Mouse (Mus musculus): ENCODE results near the gene Slc2a12. TPM values are rescaled to one million over a fixed set of nuclear protein-coding genes. Genes with fewer than 3 reads are reported as not detected.
A peak's percentile ranks its signal among the peaks of the same experiment; 100 is the strongest.

Gene Slc2a12
- polyA plus RNA-seq, 1 experiment from 2014 or later = 2.1 TPM

DNA sequence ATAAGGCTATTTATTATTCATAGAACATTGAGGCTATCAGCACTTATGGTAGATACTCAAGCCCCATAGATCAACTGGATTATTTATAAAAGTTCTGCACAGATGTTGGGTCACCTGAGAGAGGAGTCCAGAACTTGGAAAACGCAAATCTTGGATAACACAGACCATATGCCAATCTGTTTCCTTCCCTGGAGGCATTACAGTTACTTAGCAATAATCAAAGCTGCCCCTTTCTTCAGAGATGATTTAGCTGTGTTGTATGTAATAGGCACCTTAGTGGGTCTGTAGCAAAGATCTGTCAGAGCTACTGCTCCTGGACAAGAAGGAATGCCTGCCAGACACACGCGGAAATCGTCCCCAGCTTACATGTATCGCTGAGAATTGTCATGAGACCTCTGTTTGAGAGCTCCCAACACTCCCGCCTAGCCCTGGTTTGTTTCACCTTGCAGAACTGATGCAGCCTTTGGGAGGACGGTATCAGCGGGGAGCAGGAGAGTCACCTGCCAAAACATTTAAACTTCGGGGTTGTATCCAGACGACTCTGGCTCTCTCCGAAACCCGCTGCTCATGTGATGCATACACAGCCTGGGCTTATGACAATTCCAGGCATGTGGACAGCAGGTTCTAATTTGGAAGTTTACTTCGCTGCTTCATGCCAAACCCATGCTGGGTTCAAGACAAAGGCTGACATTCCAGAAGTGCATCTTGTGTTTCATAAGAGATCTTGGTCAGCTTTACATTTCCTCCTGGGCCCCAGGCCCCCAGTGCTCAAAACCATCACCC lies 31.2 kb downstream of the Slc2a12 start:
- Histone ChIP-seq H3K27me3 (ENCODE audit: control insufficient read depth, insufficient read depth, low read length) (no peaks in the 10 kb centered on the region), H3K36me3 (replicated peaks; ENCODE audit: control insufficient read depth, insufficient read depth, low read depth, low read length) (no peaks in the 10 kb centered on the region), H3K27ac (replicated peaks; ENCODE audit: low read depth, low read length) (no peak overlapping the region), H3K4me2 (ENCODE audit: low read depth, low read length) (no peak overlapping the region), H3K4me3 (ENCODE audit: low read depth, low read length) (no peak overlapping the region), H3K4me1 (ENCODE audit: control insufficient read depth, insufficient read depth, low read length) (no peaks in the 10 kb centered on the region), H3K9ac (replicated peaks; ENCODE audit: low read length) (no peak overlapping the region), H3K9me3 (replicated peaks; ENCODE audit: control insufficient read depth, low read length) (no peaks in the 10 kb centered on the region)
- DNase-seq (ENCODE audit: low spot score) (peak; percentile 61), ATAC-seq (replicated peaks; ENCODE audit: insufficient number of reproducible peaks, low FRiP score, low TSS enrichment, low read depth) (0 out of 2 replicates have a peak, but pooled peaks have one; percentile 52)
- 45% methylated on average over 13 of the region's 13 CpGs for WGBS

DNA sequence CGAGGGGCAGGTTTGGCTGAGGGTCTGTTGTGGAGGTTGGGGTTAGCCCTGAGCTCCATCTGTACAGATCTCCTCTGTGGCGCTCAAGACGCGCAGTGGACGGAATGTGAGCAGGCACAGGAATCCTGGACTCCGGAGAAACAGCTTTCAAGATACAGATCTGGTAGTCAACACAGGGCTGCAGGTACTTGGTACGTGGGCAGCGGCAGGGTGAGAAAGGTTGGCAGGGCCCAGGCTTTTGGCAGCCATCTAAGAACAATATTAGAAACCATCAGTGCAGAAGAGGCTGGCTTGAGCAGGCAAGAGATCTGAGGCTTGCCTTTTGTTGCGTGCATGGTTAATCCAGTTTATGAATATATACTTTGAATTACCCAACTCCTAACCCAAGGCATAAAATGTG lies 51.4 kb downstream of the Slc2a12 start:
- DNase-seq (ENCODE audit: low spot score) = no peak
- WGBS = 92% methylated on average over 9 of the region's 9 CpGs
- no peak for ATAC-seq (replicated peaks; ENCODE audit: insufficient number of reproducible peaks, low FRiP score, low TSS enrichment, low read depth)
- no peaks in the 10 kb centered on the region for H3K36me3 ChIP-seq (replicated peaks; ENCODE audit: control insufficient read depth, insufficient read depth, low read depth, low read length)
- no peak overlapping the region for H3K4me3 ChIP-seq (ENCODE audit: low read depth, low read length)
- H3K4me1 ChIP-seq (ENCODE audit: control insufficient read depth, insufficient read depth, low read length) = no peaks in the 10 kb centered on the region
- H3K9ac ChIP-seq (replicated peaks; ENCODE audit: low read length) = no peak overlapping the region
- no peaks in the 10 kb centered on the region for H3K27me3 ChIP-seq (ENCODE audit: control insufficient read depth, insufficient read depth, low read length)
- H3K4me2 ChIP-seq (ENCODE audit: low read depth, low read length) = no peak overlapping the region
- H3K9me3 ChIP-seq (replicated peaks; ENCODE audit: control insufficient read depth, low read length) = no peaks in the 10 kb centered on the region
- H3K27ac ChIP-seq (replicated peaks; ENCODE audit: low read depth, low read length) = no peak overlapping the region

DNA sequence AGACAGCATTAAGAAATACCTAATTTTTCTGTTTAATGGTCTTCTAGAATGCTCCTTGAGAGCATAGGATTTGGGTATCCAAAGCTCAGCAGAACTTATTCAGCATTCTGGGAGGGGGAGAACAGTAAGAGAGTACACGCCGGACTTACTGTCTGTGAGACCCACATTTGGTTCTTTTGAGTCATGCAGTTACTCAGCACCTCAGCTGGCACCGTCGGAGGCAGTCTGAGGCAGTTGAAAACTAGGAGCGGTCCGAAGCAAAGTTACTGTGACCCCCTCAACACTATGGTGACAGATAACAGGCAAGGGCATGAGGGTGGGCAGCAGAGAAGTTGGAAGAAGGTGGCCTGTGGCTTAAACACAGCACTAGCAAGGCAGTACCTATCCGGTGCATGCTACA lies 52.1 kb downstream of the Slc2a12 start:
- ATAC-seq (replicated peaks; ENCODE audit: insufficient number of reproducible peaks, low FRiP score, low TSS enrichment, low read depth) = no peak
- Histone ChIP-seq H3K4me2 (ENCODE audit: low read depth, low read length) (no peak overlapping the region), H3K9ac (replicated peaks; ENCODE audit: low read length) (no peak overlapping the region), H3K27ac (replicated peaks; ENCODE audit: low read depth, low read length) (no peak overlapping the region), H3K27me3 (ENCODE audit: control insufficient read depth, insufficient read depth, low read length) (no peaks in the 10 kb centered on the region), H3K4me3 (ENCODE audit: low read depth, low read length) (no peak overlapping the region), H3K9me3 (replicated peaks; ENCODE audit: control insufficient read depth, low read length) (no peaks in the 10 kb centered on the region), H3K36me3 (replicated peaks; ENCODE audit: control insufficient read depth, insufficient read depth, low read depth, low read length) (no peaks in the 10 kb centered on the region), H3K4me1 (ENCODE audit: control insufficient read depth, insufficient read depth, low read length) (no peaks in the 10 kb centered on the region)
- WGBS = 84% methylated on average over 7 of the region's 7 CpGs
- no peak for DNase-seq (ENCODE audit: low spot score)

- WGBS = 81% methylated on average over 9 of the region's 9 CpGs
- Histone ChIP-seq H3K36me3 (replicated peaks; ENCODE audit: control insufficient read depth, insufficient read depth, low read depth, low read length) (no peaks in the 10 kb centered on the region; the same call in 1 of the 2 replicates), H3K27me3 (ENCODE audit: control insufficient read depth, insufficient read depth, low read length) (no peaks in the 10 kb centered on the region), H3K4me1 (ENCODE audit: control insufficient read depth, insufficient read depth, low read length) (no peaks in the 10 kb centered on the region), H3K4me2 (ENCODE audit: low read depth, low read length) (no peak overlapping the region), H3K27ac (replicated peaks; ENCODE audit: low read depth, low read length) (no peak overlapping the region), H3K4me3 (ENCODE audit: low read depth, low read length) (no peak overlapping the region), H3K9me3 (replicated peaks; ENCODE audit: control insufficient read depth, low read length) (no peaks in the 10 kb centered on the region), H3K9ac (replicated peaks; ENCODE audit: low read length) (no peak overlapping the region)
- DNase-seq (ENCODE audit: low spot score) (no peak), ATAC-seq (replicated peaks; ENCODE audit: insufficient number of reproducible peaks, low FRiP score, low TSS enrichment, low read depth) (no peak)
These were observed 53.5 kb downstream of the Slc2a12 start for GRCm38 (mm10) chr10:22698158-22698953.

DNA sequence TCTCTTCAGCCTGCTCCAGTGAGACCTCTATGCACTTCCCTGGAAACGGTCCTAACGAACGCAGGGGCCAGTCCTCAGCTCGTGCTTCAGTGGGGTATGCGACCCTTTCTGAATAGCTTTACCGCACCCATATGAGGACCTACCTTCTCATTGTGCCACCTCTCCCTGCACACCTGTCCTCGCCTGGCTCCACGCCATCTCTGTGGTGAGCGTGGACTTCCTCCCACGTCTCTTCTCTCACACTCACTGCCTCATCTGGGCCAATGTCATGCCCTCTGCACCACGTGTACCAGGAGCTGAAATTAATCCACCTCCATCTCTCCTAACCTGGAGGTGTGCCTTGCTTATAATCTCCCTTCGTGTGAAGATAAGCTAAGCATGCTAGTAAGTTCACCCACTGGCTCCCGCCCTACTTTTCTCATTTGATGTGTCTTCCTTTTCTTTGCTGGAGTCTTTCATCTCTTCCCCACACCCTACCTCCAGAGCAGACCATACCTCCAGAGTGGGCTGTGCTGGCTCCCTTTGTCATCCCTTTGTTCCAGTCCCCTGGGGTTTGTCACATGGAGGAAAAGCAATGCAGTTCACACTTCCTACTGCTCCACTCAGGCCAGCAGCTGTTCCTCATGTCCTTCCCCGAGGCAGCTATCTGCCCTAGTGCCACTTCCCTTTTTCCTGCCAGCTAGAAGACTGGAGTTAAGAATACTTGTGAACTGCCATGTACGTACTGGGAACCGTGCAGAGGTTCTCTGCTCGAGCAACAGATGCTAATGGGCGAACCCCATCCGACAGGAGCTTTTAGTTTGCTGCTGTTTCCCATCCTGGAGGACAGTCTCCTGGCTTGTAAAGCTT lies 54.9 kb downstream of the Slc2a12 start:
- DNase-seq (ENCODE audit: low spot score) (no peak), ATAC-seq (replicated peaks; ENCODE audit: insufficient number of reproducible peaks, low FRiP score, low TSS enrichment, low read depth) (no peak; the same call in 1 of the 2 replicates)
- H3K9me3 ChIP-seq (replicated peaks; ENCODE audit: control insufficient read depth, low read length) = no peaks in the 10 kb centered on the region
- no peaks in the 10 kb centered on the region; the same call in none of the 2 replicates for H3K36me3 ChIP-seq (replicated peaks; ENCODE audit: control insufficient read depth, insufficient read depth, low read depth, low read length)
- H3K27ac ChIP-seq (replicated peaks; ENCODE audit: low read depth, low read length) = no peak overlapping the region
- H3K4me1 ChIP-seq (ENCODE audit: control insufficient read depth, insufficient read depth, low read length) = no peaks in the 10 kb centered on the region
- 85% methylated on average over 19 of the region's 19 CpGs for WGBS
- no peaks in the 10 kb centered on the region for H3K27me3 ChIP-seq (ENCODE audit: control insufficient read depth, insufficient read depth, low read length)
- H3K4me2 ChIP-seq (ENCODE audit: low read depth, low read length) = no peak overlapping the region
- H3K4me3 ChIP-seq (ENCODE audit: low read depth, low read length) = no peak overlapping the region
- no peak overlapping the region for H3K9ac ChIP-seq (replicated peaks; ENCODE audit: low read length)

- no peaks in the 10 kb centered on the region for H3K4me1 ChIP-seq (ENCODE audit: control insufficient read depth, insufficient read depth, low read length)
- ATAC-seq (replicated peaks; ENCODE audit: insufficient number of reproducible peaks, low FRiP score, low TSS enrichment, low read depth) = no peak
- WGBS = 84% methylated on average over 9 of the region's 9 CpGs
- no peaks in the 10 kb centered on the region for H3K27me3 ChIP-seq (ENCODE audit: control insufficient read depth, insufficient read depth, low read length)
- no peak overlapping the region for H3K4me3 ChIP-seq (ENCODE audit: low read depth, low read length)
- no peaks in the 10 kb centered on the region for H3K9me3 ChIP-seq (replicated peaks; ENCODE audit: control insufficient read depth, low read length)
- no peaks in the 10 kb centered on the region; the same call in none of the 2 replicates for H3K36me3 ChIP-seq (replicated peaks; ENCODE audit: control insufficient read depth, insufficient read depth, low read depth, low read length)
- DNase-seq (ENCODE audit: low spot score) = no peak
- no peak overlapping the region for H3K27ac ChIP-seq (replicated peaks; ENCODE audit: low read depth, low read length)
- no peak overlapping the region for H3K9ac ChIP-seq (replicated peaks; ENCODE audit: low read length)
- no peak overlapping the region for H3K4me2 ChIP-seq (ENCODE audit: low read depth, low read length)
These were observed 56.0 kb downstream of the Slc2a12 start for GRCm38 (mm10) chr10:22700773-22701172.

DNA sequence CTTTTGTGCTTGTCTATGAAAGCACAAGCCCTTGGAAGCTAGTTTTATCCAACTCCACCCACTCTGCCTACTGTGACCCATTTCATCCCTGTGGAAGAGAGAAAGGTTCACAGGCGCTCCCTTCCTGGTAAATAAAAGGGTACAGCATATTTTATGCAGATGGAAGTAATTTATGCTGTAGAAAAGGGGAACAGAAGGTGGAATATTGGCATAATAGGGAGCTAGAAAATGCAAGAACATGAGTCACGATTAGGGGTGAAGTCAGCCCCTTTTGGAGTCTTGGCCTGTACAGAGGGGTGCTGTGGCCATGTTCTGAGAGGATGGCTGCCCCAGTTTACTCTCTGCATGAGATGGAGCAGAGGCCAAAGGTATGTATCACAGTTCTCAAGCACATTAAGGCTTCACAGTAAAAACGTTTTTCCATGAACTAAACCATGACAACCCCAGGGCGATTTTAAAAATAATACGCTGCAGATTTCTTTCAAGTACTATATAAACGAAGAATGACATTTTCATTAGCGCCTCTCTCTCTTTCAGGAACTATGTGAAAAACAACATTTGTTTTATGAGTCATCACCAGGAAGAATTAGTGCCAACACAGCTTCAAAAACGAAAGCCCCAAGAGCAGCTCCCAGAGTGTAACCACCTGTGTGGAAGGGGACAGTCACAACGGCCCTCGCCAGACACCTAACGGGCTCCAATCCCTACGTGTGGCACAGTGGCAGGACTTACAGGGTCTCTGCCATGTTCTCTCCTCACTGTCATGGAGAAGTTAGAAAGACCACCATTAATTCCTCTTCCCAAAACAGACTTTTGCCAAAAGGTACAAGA lies 56.9 kb downstream of the Slc2a12 start:
- WGBS = 82% methylated on average over 12 of the region's 12 CpGs
- no peaks in the 10 kb centered on the region for H3K4me1 ChIP-seq (ENCODE audit: control insufficient read depth, insufficient read depth, low read length)
- ATAC-seq (replicated peaks; ENCODE audit: insufficient number of reproducible peaks, low FRiP score, low TSS enrichment, low read depth) (no peak), DNase-seq (ENCODE audit: low spot score) (no peak)
- no peaks in the 10 kb centered on the region; the same call in none of the 2 replicates for H3K36me3 ChIP-seq (replicated peaks; ENCODE audit: control insufficient read depth, insufficient read depth, low read depth, low read length)
- no peaks in the 10 kb centered on the region for H3K9me3 ChIP-seq (replicated peaks; ENCODE audit: control insufficient read depth, low read length)
- H3K4me3 ChIP-seq (ENCODE audit: low read depth, low read length) = no peak overlapping the region
- H3K27me3 ChIP-seq (ENCODE audit: control insufficient read depth, insufficient read depth, low read length) = no peaks in the 10 kb centered on the region
- H3K27ac ChIP-seq (replicated peaks; ENCODE audit: low read depth, low read length) = no peak overlapping the region
- no peak overlapping the region for H3K9ac ChIP-seq (replicated peaks; ENCODE audit: low read length)
- H3K4me2 ChIP-seq (ENCODE audit: low read depth, low read length) = no peak overlapping the region

All from embryonic facial prominence, embryonic 11.5 days (tissue).